Mouse (Mus musculus) midbrain, embryonic 12.5 days (tissue): ENCODE measurements around the gene Fosl2. TPM values are rescaled to one million over a fixed set of nuclear protein-coding genes. Genes with fewer than 3 reads are reported as not detected.

Experiments used
- ATAC-seq: fragments of 200-750 bp; cut with Nextera tagmentation; 2 replicates; pipeline ENCODE4 v1.8.0; 2017; ENCODE audit warnings: low read depth, moderate TSS enrichment, moderate library complexity; ENCODE audit not compliant: low FRiP score
- H3K27ac ChIP-seq: fragments of 300-500 bp; sonication (generic); replicated peaks from 2 replicates; pipeline ENCODE4 v1.5.1; 2016; ENCODE audit warnings: mild to moderate bottlenecking
- H3K27me3 ChIP-seq: fragments of 300-500 bp; sonication (generic); 2 replicates; pipeline ENCODE4 v1.6.1; 2016; ENCODE audit warnings: mild to moderate bottlenecking
- H3K36me3 ChIP-seq: fragments of 300-500 bp; sonication (generic); 2 replicates; pipeline ENCODE4 v1.6.1; 2016
- H3K4me1 ChIP-seq: fragments of 300-500 bp; sonication (generic); 2 replicates; pipeline ENCODE4 v1.6.1; 2016
- H3K4me2 ChIP-seq: fragments of 300-500 bp; sonication (generic); replicated peaks from 2 replicates; pipeline ENCODE4 v1.6.1; 2016; ENCODE audit warnings: mild to moderate bottlenecking, moderate library complexity
- H3K4me3 ChIP-seq: fragments of 300-500 bp; sonication (generic); 2 replicates; pipeline ENCODE4 v1.5.1; 2016; ENCODE audit warnings: mild to moderate bottlenecking
- H3K9ac ChIP-seq: fragments of 300-500 bp; sonication (generic); replicated peaks from 2 replicates; pipeline ENCODE4 v1.6.1; 2016; ENCODE audit warnings: mild to moderate bottlenecking, moderate library complexity
- H3K9me3 ChIP-seq: fragments of 300-500 bp; sonication (generic); 2 replicates; pipeline ENCODE4 v1.6.1; 2016; ENCODE audit warnings: mild to moderate bottlenecking
- WGBS: fragments of 180-500 bp; shearing (Covaris S2); methylation state at CpG from one replicate; pipeline ENCODE4 v1.1.7; 2016; 5-methylcytosine and 5-hydroxymethylcytosine counted together
- polyA plus RNA-seq: library from polyadenylated mRNA; unstranded; fragments of >200 nt; fragmentation: Nextera tagmentation; extraction: Ambion mirVana; gene quantifications from 2 replicates; pipeline ENCODE4 v1.2.1, GENCODE M21; 2016

Fosl2 gene
- polyA plus RNA-seq, 1 experiment from 2014 or later, result 0.96 TPM

DNA sequence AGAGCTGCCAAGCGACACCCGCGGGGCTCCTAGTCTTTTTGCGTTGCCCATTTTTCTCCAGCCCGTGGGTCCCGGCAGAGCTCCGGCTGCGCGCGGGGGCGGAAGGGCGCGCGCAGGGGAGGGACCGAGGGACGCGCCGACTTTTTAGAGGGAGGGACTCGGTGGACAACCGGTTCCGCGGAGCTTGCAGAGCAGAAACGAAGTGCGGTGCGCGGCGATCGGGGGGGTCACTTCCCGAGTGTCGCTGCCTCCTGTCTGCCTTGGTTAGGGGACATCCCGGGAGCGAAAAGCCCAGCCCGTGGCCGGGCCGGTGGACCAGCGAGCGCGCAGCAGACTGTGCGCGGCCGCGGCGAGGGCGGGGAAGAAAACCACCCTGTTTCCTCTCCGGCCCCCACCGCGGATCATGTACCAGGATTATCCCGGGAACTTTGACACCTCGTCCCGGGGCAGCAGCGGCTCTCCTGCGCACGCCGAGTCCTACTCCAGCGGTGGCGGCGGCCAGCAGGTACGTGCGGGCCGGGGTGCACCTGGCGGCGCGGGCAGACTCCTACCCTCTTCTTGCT is 781 bp downstream of the Fosl2 start:
- peak overlapping the region; percentile 93 for H3K4me2 ChIP-seq
- H3K36me3 ChIP-seq, result no peaks in the 10 kb centered on the region
- H3K9ac ChIP-seq, result peak overlapping the region; percentile 55; the same call in 1 of the 2 replicates
- 0 out of 2 replicates have a peak overlapping the region, but pooled peaks have one; percentile 6 for H3K27ac ChIP-seq
- WGBS, result under 1% methylated on average over 60 of the region's 63 CpGs
- no peak for ATAC-seq
- H3K9me3 ChIP-seq, result no peaks in the 10 kb centered on the region
- H3K27me3 ChIP-seq, result peaks cover 83% of the 10 kb centered on the region
- H3K4me3 ChIP-seq, result peak overlapping the region; percentile 58
- H3K4me1 ChIP-seq, result peaks cover 32% of the 10 kb centered on the region

DNA sequence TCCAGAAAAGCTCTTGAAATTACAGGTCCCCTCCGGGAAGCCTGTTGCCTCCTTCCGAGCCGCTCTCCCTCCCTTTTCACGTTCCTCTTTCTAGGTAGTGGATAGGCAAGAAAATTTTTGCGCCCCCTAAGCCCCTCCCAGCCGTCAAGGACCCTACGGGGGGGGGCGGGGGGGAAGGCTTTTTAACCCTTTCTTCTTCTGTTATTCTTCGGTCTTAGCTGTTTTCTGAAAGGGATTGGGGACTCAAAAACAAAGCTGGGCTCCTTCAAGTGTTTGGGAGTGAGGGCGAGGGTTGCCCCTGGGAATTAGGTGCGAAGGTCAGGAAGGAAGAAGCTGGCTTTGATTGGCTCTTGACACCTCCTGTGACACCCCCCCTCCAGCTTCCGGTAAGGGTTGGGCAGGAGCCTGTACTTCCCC is 1.5 kb downstream of the Fosl2 start:
- Histone ChIP-seq H3K4me2 (peak overlapping the region; percentile 93), H3K9me3 (no peaks in the 10 kb centered on the region), H3K36me3 (no peaks in the 10 kb centered on the region), H3K9ac (no peak overlapping the region), H3K27ac (no peak overlapping the region), H3K27me3 (peaks cover 76% of the 10 kb centered on the region), H3K4me3 (peak overlapping the region; percentile 58), H3K4me1 (peaks cover 32% of the 10 kb centered on the region)
- no peak for ATAC-seq
- 0% methylated on average over 12 of the region's 12 CpGs for WGBS

DNA sequence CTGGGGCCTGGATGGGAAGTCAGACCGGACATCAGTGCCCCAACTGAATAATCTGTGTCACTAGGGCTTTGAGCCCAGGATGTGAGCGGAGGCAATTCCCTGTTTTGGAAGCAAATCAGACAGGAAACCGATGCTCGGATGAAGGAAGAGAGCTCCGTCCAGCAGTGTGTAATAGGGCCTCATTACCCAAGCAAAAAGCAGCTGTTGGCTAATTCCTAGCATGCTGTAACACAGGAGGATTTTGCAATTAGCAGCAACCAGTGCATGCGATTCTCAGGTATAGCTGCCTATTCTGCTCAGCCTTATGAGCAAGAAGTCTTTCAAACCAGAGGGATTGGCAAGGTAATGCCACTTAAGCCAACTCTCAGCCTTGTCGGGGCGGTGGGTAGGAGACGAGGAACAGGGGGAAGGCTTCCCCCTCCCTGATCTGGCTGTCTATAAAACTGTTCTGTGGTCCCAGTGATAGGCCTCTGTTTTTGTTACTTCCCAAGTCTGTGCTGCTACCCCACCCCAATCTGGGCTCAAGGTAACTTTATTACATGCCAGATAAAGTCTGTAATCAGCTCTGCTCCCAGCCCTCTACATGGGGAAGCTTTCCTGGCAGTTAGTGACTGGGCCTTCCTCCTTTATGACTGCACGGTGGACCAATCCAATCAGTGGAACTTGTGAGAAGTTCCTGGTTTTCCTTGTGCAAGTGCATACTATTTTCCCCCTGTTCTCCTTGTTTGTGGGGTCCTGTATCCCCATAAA is 3.0 kb downstream of the Fosl2 start:
- Histone ChIP-seq H3K4me2 (no peak overlapping the region), H3K36me3 (no peaks in the 10 kb centered on the region), H3K4me3 (no peak overlapping the region), H3K27ac (no peak overlapping the region), H3K9me3 (no peaks in the 10 kb centered on the region), H3K9ac (no peak overlapping the region), H3K27me3 (peaks cover 61% of the 10 kb centered on the region), H3K4me1 (peaks cover 27% of the 10 kb centered on the region)
- WGBS, result 70% methylated on average over 10 of the region's 10 CpGs
- ATAC-seq, result no peak

DNA sequence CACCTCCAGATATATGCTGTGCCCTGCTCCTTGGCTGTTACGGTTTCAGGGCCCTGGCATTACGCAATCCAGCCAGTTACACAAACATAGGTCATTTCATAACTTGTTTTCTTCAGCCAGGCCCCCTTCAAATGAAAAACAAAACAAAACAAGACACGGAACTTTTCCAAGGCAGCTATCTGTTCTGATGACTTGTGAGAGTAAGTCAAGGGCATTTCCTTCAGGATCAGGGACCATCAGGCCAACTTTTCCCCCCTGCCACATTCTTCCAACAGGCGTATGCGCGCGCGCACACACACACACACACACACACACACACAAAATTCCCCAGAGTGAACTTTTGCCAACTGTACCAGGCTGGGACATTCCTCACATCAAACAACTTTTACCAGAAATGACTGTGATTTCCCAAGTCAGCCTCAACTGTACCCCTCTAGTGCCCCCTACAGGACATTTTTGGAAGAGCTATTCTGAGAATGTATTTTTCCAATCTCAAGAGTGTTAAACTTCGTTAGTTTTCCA is 4.0 kb downstream of the Fosl2 start:
- Histone ChIP-seq H3K4me1 (peaks cover 22% of the 10 kb centered on the region), H3K9ac (no peak overlapping the region), H3K27me3 (peaks cover 51% of the 10 kb centered on the region), H3K4me3 (no peak overlapping the region), H3K36me3 (no peaks in the 10 kb centered on the region), H3K4me2 (no peak overlapping the region), H3K27ac (no peak overlapping the region), H3K9me3 (no peaks in the 10 kb centered on the region)
- WGBS, result 51% methylated on average over 9 of the region's 9 CpGs
- ATAC-seq, result no peak

DNA sequence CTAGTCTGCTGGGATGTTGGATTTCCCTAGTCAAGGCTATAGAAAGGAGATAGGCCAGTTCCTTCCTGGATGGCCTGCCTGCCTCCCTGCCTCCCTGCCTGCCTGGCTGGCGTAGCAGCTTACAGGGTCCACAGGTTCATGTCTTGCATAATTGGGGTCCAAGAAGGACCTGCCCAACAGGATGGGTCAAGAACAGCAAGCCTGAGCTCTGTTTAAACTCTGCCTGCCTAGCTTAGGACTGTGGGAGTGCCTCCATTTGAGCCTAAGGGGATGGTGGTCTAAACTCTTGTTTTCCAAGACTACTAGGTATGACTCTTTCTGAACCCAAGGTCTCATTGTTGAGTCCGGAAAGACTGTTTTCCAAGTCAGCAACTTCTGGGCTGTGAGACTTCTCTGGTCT is 6.3 kb downstream of the Fosl2 start:
- Histone ChIP-seq H3K27me3 (peaks cover 28% of the 10 kb centered on the region), H3K9ac (no peak overlapping the region), H3K4me1 (0 out of 2 replicates have a peak, but pooled peaks cover 8% of the 10 kb centered on the region), H3K36me3 (no peaks in the 10 kb centered on the region), H3K27ac (no peak overlapping the region), H3K4me3 (no peak overlapping the region), H3K9me3 (no peaks in the 10 kb centered on the region), H3K4me2 (no peak overlapping the region)
- no peak for ATAC-seq
- WGBS, result 82% methylated on average over 2 of the region's 2 CpGs

DNA sequence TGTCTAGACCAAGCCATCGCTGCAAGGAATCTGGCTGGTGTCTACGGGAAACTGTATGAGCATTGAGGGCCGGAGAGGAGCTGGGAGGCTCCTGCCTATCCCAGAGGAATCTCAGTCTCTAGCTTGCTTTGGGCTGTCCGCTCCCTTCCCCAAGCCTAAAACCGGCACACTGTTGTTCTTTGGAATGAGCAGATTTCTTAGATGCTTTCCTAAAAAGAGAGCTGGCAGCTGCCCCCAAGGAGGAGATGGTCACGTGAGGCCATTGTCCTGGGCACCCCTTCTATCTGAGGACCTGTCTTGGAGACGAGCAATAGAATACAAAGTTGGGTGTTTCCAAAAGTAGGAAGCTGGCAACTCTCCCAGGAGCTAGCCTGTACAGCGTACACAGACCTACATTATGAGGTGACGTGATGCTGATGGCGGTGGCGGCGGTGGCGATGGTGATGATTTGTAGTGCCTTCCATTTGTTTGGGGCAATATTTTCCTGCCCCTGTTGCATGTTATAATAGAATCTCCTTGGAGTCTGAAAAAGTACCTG is 7.9 kb downstream of the Fosl2 start:
- Histone ChIP-seq H3K27ac (no peak overlapping the region), H3K9me3 (no peaks in the 10 kb centered on the region), H3K27me3 (peaks cover 12% of the 10 kb centered on the region), H3K4me3 (no peak overlapping the region), H3K4me1 (0 out of 2 replicates have a peak, but pooled peaks cover 5% of the 10 kb centered on the region), H3K9ac (no peak overlapping the region), H3K36me3 (no peaks in the 10 kb centered on the region), H3K4me2 (no peak overlapping the region)
- WGBS, result 74% methylated on average over 13 of the region's 13 CpGs
- ATAC-seq, result no peak

DNA sequence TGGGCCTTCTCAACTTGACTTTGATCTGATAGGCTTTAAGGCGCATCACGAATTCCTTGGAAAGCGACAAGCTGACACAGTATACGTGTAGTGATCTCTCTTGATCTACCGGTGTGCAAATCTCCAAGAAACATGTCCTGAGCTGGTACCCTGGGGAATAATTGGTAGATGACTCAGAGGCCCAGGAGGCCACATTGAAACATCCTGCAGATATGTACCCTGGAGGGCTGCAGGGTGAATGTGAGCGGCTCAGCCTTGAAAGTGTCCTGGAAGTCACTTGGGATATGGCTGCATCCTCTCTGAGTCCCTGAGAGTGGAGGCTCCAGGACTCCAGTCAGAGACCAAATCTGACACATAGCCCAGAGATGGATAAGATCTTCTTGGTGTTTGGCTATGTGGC is 10.7 kb downstream of the Fosl2 start:
- 91% methylated on average over 6 of the region's 6 CpGs for WGBS
- Histone ChIP-seq H3K4me3 (no peak overlapping the region), H3K4me1 (0 out of 2 replicates have a peak, but pooled peaks cover 5% of the 10 kb centered on the region), H3K36me3 (no peaks in the 10 kb centered on the region), H3K9me3 (no peaks in the 10 kb centered on the region), H3K9ac (no peak overlapping the region), H3K4me2 (no peak overlapping the region), H3K27ac (no peak overlapping the region), H3K27me3 (peaks cover 12% of the 10 kb centered on the region)
- ATAC-seq, result no peak

DNA sequence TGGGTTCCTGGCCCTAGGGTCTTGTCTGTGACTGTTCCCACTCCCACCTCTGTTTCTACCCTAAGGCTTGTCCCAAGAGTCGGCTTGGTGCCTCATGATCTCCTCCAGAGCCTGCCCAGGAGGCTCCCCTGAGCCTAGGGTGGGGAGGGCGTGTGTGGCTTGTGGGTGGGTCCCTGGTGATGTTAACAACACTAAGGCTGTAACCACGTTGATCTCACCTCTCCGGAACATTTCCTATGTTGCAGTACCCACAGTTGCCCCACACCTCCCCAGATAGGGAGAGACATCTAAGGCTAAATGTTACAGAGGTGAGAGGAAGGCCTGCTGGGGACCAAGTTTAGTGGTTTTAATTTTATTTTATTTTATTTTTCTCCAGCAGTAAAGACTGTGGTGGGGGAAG is 13.0 kb downstream of the Fosl2 start:
- H3K9me3 ChIP-seq, result no peaks in the 10 kb centered on the region
- H3K36me3 ChIP-seq, result no peaks in the 10 kb centered on the region
- 82% methylated on average over 4 of the region's 4 CpGs for whole genome bisulfite sequencing
- H3K27me3 ChIP-seq, result peaks cover 28% of the 10 kb centered on the region
- H3K4me1 ChIP-seq, result peaks cover 15% of the 10 kb centered on the region
- no peak for ATAC-seq
- H3K27ac ChIP-seq, result no peak overlapping the region
- H3K4me3 ChIP-seq, result no peak overlapping the region
- no peak overlapping the region for H3K9ac ChIP-seq
- no peak overlapping the region for H3K4me2 ChIP-seq

DNA sequence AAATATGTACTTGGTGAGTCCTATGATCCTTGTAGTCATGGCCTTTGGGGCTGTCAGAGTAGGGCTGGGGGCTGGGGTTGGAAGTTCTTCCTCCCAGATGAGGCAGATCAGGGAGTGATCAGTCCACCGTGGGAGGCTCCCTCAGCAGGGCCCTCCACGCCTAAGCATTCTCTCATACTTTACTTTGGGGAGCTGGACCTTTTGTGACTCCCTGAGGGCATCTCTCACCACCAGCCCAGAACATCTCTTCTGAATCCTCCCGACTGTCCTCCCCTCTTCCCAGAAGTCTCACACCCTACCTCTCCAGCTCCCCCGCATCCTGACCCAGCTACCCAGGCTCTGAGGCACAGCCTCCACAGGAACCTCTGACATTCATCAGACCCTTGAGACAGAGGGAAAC is 15.6 kb downstream of the Fosl2 start:
- no peak overlapping the region for H3K9ac ChIP-seq
- ATAC-seq, result no peak
- no peaks in the 10 kb centered on the region for H3K9me3 ChIP-seq
- WGBS, result 45% methylated on average over 4 of the region's 4 CpGs
- no peaks in the 10 kb centered on the region for H3K36me3 ChIP-seq
- H3K27ac ChIP-seq, result no peak overlapping the region
- peaks cover 14% of the 10 kb centered on the region for H3K4me1 ChIP-seq
- H3K4me2 ChIP-seq, result no peak overlapping the region
- no peak overlapping the region for H3K4me3 ChIP-seq
- peaks cover 40% of the 10 kb centered on the region for H3K27me3 ChIP-seq

DNA sequence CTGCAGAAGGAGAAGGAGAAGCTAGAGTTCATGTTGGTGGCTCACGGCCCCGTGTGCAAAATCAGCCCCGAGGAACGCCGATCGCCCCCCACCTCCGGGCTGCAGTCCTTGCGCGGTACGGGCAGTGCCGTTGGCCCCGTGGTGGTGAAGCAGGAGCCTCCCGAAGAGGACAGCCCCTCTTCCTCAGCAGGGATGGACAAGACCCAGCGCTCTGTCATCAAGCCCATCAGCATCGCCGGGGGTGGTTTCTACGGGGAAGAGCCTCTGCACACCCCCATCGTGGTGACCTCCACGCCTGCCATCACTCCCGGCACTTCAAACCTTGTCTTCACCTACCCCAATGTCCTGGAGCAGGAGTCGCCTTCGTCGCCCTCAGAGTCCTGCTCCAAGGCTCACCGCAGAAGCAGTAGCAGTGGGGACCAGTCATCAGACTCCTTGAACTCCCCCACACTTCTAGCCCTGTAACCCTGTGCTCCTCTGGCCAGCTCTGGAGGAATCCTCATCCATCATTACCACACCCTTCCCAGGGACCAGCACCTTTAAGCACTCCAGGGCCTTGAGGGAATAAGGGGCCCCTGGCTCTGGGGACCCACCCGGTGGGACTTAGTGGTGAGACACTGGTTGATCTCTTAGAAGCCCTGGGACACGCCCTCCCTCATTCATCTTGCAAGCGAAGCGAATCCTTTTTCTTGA is 17.3 kb downstream of the Fosl2 start:
- Histone ChIP-seq H3K9me3 (no peaks in the 10 kb centered on the region), H3K4me2 (peak overlapping the region; percentile 51), H3K4me3 (peak overlapping the region; percentile 22), H3K4me1 (peaks cover 14% of the 10 kb centered on the region), H3K9ac (no peak overlapping the region), H3K27ac (no peak overlapping the region), H3K27me3 (peaks cover 40% of the 10 kb centered on the region), H3K36me3 (no peaks in the 10 kb centered on the region)
- 66% methylated on average over 28 of the region's 28 CpGs for WGBS
- peak; percentile 47; the same call in 1 of the 2 replicates for ATAC-seq

DNA sequence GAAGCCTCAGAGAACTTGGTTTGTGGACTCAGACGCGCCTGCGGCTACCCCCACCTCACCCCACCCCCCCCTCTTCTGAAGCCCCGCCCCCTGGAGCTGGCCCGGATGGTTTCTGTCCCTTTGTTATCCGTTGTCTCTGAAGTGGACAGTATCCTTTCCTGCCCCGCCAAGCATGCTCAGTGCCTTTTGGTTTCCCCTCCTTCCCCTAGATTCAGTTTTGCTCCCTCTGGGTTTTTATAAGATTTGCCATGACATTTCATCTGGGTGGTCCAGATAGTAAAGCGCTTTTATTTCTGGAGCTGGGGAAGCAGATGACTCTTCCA is 17.8 kb downstream of the Fosl2 start:
- Histone ChIP-seq H3K27ac (no peak overlapping the region), H3K27me3 (peaks cover 40% of the 10 kb centered on the region), H3K4me3 (peak overlapping the region; percentile 22), H3K4me1 (peaks cover 14% of the 10 kb centered on the region), H3K9ac (0 out of 2 replicates have a peak overlapping the region, but pooled peaks have one; percentile 20), H3K36me3 (no peaks in the 10 kb centered on the region), H3K9me3 (no peaks in the 10 kb centered on the region), H3K4me2 (peak overlapping the region; percentile 51)
- WGBS, result 17% methylated on average over 8 of the region's 8 CpGs
- ATAC-seq, result 0 out of 2 replicates have a peak, but pooled peaks have one; percentile 6
